Mouse (Mus musculus) G1E (cell line): ENCODE data around the gene Plpp7. TPM values are rescaled to one million over a fixed set of nuclear protein-coding genes. Genes with fewer than 3 reads are reported as not detected.

Experiments
- ATAC-seq: 2 replicates; pipeline ENCODE4 v1.8.0; 2016; ENCODE audit warnings: mild to moderate bottlenecking; ENCODE audit not compliant: insufficient number of reproducible peaks, poor library complexity, low FRiP score, severe bottlenecking; ENCODE audit errors: extremely low read depth
- DNase-seq: peaks from one replicate; pipeline ENCODE4 v3.0.0; 2012; ENCODE audit warnings: low spot score
- H3K27me3 ChIP-seq: 2 replicates; pipeline ENCODE4 v1.6.1; 2012; ENCODE audit warnings: mild to moderate bottlenecking, low read length, inconsistent platforms; ENCODE audit not compliant: insufficient read depth
- H3K36me3 ChIP-seq: replicated peaks from 2 replicates; pipeline ENCODE3; 2012; ENCODE audit warnings: mild to moderate bottlenecking, inconsistent platforms
- H3K4me1 ChIP-seq: 2 replicates; pipeline ENCODE4 v1.6.1; 2012; ENCODE audit warnings: low read depth, low read length, inconsistent platforms, mixed read lengths; ENCODE audit not compliant: insufficient read depth
- H3K4me3 ChIP-seq: 2 replicates; pipeline ENCODE4 v1.5.1; 2012; ENCODE audit warnings: low read depth, mild to moderate bottlenecking, inconsistent platforms, low read length, moderate library complexity, mixed read lengths
- H3K9me3 ChIP-seq: replicated peaks from 2 replicates; pipeline ENCODE4 v1.6.1; 2012; ENCODE audit warnings: inconsistent platforms
- CTCF ChIP-seq: IDR thresholded peaks from 2 replicates; pipeline ENCODE4 v1.5.1; 2012; ENCODE audit warnings: low read depth, low read length, inconsistent platforms, mixed read lengths
- GATA1 ChIP-seq: IDR thresholded peaks from 2 replicates; pipeline ENCODE4 v1.6.1; 2012; ENCODE audit warnings: borderline replicate concordance, low read length, inconsistent platforms, mixed read lengths
- GATA2 ChIP-seq: IDR thresholded peaks from 2 replicates; pipeline ENCODE4 v1.6.1; 2012; ENCODE audit warnings: low read depth, low read length, inconsistent platforms, borderline replicate concordance
- POLR2AphosphoS5 ChIP-seq: IDR thresholded peaks from 2 replicates; pipeline ENCODE4 v1.6.1; 2012; ENCODE audit warnings: low read depth, low read length, inconsistent platforms; ENCODE audit not compliant: insufficient replicate concordance
- TAL1 ChIP-seq: conservative IDR thresholded peaks from 2 replicates; pipeline ENCODE4 v1.6.1; 2012; ENCODE audit warnings: low read depth, low read length, inconsistent platforms, mixed read lengths
- polyA plus RNA-seq: library from polyadenylated mRNA; stranded (reverse); fragments of >175 nt; gene quantifications from 2 replicates; pipeline ENCODE4 v1.2.3, GENCODE M21; 2012
- total RNA-seq, 2 experiments: library from RNA; stranded (forward) in 1 of 2; stranded (reverse) in 1 of 2; fragments of 200-1000 nt in 1 of 2; fragments of >200 nt in 1 of 2; fragmentation: Nextera tagmentation in 1 of 2; gene quantifications; 2 replicates each; pipeline ENCODE4 v1.2.3; 2014 to 2017

Gene Plpp7
- total and polyA plus RNA-seq, 3 experiments, result 0.44 TPM; not detected in 1

DNA sequence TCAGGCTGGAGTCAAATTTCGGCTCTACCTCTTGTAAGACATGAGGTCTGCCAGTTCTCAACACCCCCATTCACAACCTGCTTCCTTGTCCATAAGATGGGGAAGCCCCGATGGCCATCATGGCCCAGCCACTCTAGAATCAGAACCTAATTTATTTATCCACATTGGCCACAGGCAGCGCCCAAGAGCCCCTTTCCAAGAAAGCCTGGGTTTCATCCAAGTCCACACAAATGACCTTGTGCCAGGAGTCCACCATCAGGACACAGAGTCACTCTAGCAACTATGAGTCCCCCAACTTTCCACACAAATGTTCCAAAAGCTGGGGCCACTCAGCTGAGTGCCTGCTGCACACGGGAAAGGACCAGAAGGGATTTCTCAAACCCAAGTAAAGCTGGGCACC is 29.3 kb upstream of the Plpp7 start:
- Histone ChIP-seq H3K4me3 (no peak overlapping the region), H3K36me3 (peaks cover 15% of the 10 kb centered on the region), H3K9me3 (no peaks in the 10 kb centered on the region), H3K4me1 (peaks cover 19% of the 10 kb centered on the region), H3K27me3 (peaks cover 49% of the 10 kb centered on the region)
- DNase-seq, result no peak
- ATAC-seq, result no peak
- TF ChIP-seq GATA2, result no peak
- TF ChIP-seq POLR2AphosphoS5, result no peak
- TF ChIP-seq CTCF, result no peak

GRCm38 (mm10) chr2:32068811-32069607 is 26.3 kb upstream of the Plpp7 start:
- TF ChIP-seq TAL1 (no peak), GATA1 (no peak), GATA2 (no peak), POLR2AphosphoS5 (no peak), CTCF (no peak)
- peaks cover 4% of the 10 kb centered on the region for H3K4me1 ChIP-seq
- ATAC-seq, result no peak
- peaks cover 54% of the 10 kb centered on the region for H3K27me3 ChIP-seq
- H3K36me3 ChIP-seq, result peaks cover 20% of the 10 kb centered on the region
- DNase-seq, result no peak
- H3K9me3 ChIP-seq, result no peaks in the 10 kb centered on the region
- no peak overlapping the region for H3K4me3 ChIP-seq

- Histone ChIP-seq H3K36me3 (peaks cover 21% of the 10 kb centered on the region), H3K27me3 (peaks cover 47% of the 10 kb centered on the region), H3K4me3 (no peak overlapping the region), H3K9me3 (no peaks in the 10 kb centered on the region), H3K4me1 (peaks cover 7% of the 10 kb centered on the region)
- ATAC-seq, result no peak
- no peak for DNase-seq
- TF ChIP-seq POLR2AphosphoS5 (no peak), CTCF (no peak), GATA2 (no peak), GATA1 (no peak), TAL1 (no peak)
These were observed 24.6 kb upstream of the Plpp7 start for GRCm38 (mm10) chr2:32070747-32071146.

DNA sequence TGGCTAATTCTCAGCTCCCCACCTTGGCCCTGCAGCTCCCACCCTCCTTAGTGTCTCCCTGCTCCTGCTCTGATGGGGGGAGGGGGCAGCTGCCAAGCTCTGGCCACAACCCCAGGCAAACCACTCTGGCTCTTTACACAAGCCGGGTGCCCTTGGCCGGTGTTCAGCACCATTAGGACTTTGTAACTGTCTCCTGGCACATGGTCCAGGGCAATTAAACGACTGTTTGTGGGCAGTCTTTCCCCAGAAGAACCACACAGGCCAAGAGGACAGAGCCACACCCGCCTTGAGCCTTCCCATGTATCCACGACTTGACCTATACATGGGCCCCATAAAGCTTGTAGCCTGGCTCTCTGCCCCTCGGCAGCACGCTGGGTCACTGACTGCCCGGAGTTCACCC is 20.9 kb upstream of the Plpp7 start:
- ATAC-seq (no peak), DNase-seq (no peak)
- peaks cover 23% of the 10 kb centered on the region; the same call in 1 of the 2 replicates for H3K27me3 ChIP-seq
- H3K4me3 ChIP-seq, result no peak overlapping the region
- peaks cover 15% of the 10 kb centered on the region for H3K36me3 ChIP-seq
- no peak for TF ChIP-seq GATA2
- no peak for TF ChIP-seq TAL1
- TF ChIP-seq CTCF, result no peak
- TF ChIP-seq GATA1, result no peak
- no peak for TF ChIP-seq POLR2AphosphoS5
- no peaks in the 10 kb centered on the region for H3K9me3 ChIP-seq
- peaks cover 25% of the 10 kb centered on the region for H3K4me1 ChIP-seq

DNA sequence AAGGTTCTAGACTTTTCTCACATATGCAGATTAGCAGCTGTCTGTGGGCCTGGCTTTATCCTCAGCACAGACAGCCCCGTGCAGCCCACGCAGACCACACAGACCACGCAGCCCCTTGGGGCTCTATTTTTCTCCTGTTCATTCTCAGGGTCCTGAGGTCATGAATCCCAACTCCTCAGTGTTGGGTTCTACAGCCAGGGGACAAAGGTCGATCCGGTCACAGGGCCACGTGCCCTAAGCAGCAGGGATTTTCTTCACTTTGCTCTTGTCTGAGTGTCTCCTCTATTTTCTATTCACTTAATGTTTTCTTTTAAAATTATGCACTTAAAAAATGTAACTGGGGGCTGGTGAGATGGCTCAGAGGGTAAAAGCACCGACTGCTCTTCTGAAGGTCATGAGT is 20.0 kb upstream of the Plpp7 start:
- Histone ChIP-seq H3K4me3 (no peak overlapping the region), H3K27me3 (peaks cover 19% of the 10 kb centered on the region; the same call in 1 of the 2 replicates), H3K36me3 (peaks cover 12% of the 10 kb centered on the region), H3K4me1 (peaks cover 26% of the 10 kb centered on the region), H3K9me3 (no peaks in the 10 kb centered on the region)
- DNase-seq, result no peak
- TF ChIP-seq GATA2 (no peak), GATA1 (no peak), CTCF (no peak), TAL1 (no peak), POLR2AphosphoS5 (no peak)
- no peak for ATAC-seq

DNA sequence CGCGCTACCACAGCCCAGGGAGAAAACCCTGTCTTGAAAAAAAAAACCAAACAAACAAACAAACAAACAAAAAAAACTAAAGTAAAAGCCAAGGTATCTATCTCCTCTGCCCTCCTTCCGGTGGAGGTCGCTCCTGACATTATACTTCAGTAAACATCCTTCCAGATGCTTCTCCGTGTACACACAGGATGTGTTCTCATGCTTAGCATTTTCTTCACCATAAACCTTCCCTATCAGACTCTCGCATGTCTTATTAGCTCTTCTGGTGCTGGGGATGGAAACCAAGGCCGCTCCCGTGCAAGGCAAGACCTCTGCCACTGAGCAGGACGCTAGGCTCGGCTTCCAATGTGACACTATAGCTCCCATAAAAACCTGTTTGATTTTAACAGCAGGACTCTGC is 17.6 kb upstream of the Plpp7 start:
- DNase-seq, result no peak
- no peaks in the 10 kb centered on the region for H3K9me3 ChIP-seq
- no peak for ATAC-seq
- H3K4me3 ChIP-seq, result no peak overlapping the region
- H3K27me3 ChIP-seq, result peaks cover 26% of the 10 kb centered on the region
- peaks cover 44% of the 10 kb centered on the region for H3K4me1 ChIP-seq
- peaks cover 9% of the 10 kb centered on the region for H3K36me3 ChIP-seq
- TF ChIP-seq GATA1 (no peak), POLR2AphosphoS5 (no peak), CTCF (no peak), TAL1 (no peak), GATA2 (no peak)

DNA sequence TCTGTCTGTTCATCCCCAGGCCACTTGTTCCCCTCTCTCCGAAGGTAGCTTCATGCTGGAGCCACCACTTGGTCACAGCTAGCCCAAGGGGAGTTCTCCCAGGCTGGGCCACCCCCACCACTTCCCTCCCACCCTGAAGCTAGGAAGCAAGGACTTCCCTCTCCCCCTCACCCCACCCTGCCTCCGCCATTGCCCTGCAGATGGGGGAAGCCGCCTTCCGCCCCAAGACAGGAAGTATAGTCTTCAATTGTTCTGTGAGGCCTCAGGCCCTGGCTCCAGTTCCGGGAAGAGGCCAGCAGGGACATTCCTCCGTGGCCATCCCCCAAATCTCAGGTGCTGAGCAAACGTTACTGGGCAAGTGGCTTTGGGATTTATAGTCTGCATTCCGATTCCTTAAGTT is 16.8 kb upstream of the Plpp7 start:
- H3K36me3 ChIP-seq, result peaks cover 6% of the 10 kb centered on the region
- no peak for DNase-seq
- peaks cover 29% of the 10 kb centered on the region for H3K27me3 ChIP-seq
- peaks cover 48% of the 10 kb centered on the region for H3K4me1 ChIP-seq
- H3K4me3 ChIP-seq, result no peak overlapping the region
- no peak for ATAC-seq
- TF ChIP-seq TAL1 (no peak), POLR2AphosphoS5 (no peak), GATA2 (no peak), CTCF (no peak), GATA1 (no peak)
- peaks cover 5% of the 10 kb centered on the region for H3K9me3 ChIP-seq
